Mouse (Mus musculus): ENCODE data around the gene Scamp2. TPM values are rescaled to one million over a fixed set of nuclear protein-coding genes. Genes with fewer than 3 reads are reported as not detected.

The Scamp2 gene
- total and polyA plus RNA-seq, 3 experiments, result 25.7 to 43.9 (median 26.7) TPM

DNA sequence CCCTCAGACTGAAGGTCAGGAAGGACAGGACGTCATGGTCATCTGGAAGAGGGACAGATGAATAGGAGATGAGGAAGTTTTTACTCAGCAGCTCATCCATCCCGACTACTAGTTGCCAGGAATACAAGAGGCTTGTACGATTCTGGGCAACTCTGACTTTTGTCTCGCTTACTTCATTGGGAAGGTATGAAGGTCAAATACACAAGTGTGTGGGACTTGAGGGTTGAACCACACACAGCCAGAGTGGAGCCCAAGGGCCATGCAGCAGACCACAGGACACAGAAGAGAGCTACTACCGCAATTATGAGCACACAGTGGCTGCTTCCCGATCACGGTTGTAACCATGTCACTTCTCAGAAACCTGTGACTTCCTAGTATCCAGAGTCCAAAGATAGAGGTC lies 51.8 kb downstream of the Scamp2 start:
- Histone ChIP-seq H3K4me1 (ENCODE audit: control insufficient read depth, insufficient read depth, low read length) (peaks cover 2% of the 10 kb centered on the region; the same call in 1 of the 2 replicates), H3K9ac (ENCODE audit: low read depth, low read length) (no peak overlapping the region), H3K27me3 (ENCODE audit: control insufficient read depth, insufficient read depth, low read length) (no peaks in the 10 kb centered on the region), H3K4me3 (no peak overlapping the region), H3K79me2 (replicated peaks; ENCODE audit: control insufficient read depth, insufficient read depth, low read length) (no peaks in the 10 kb centered on the region), H3K36me3 (ENCODE audit: control insufficient read depth, insufficient read depth, low read length) (no peaks in the 10 kb centered on the region), H3K27ac (no peak overlapping the region)
- 46% methylated on average over 7 of the region's 7 CpGs for WGBS
- no peak for TF ChIP-seq POLR2A (IDR thresholded peaks at IDR 0.05; ENCODE audit: insufficient read depth, low read depth, low read length)
- TF ChIP-seq EP300 (IDR thresholded peaks at IDR 0.05; ENCODE audit: insufficient read depth, low read depth, low read length), result no peak
- no peak for TF ChIP-seq CTCF (IDR thresholded peaks at IDR 0.05)
- intact Hi-C loops (cut with DNase I), result no loop called here
- DNase-seq, result no peak

GRCm38 (mm10) chr9:57613975-57614374 lies 53.2 kb downstream of the Scamp2 start:
- Histone ChIP-seq H3K27ac (no peak overlapping the region), H3K9ac (ENCODE audit: low read depth, low read length) (no peak overlapping the region), H3K79me2 (replicated peaks; ENCODE audit: control insufficient read depth, insufficient read depth, low read length) (no peaks in the 10 kb centered on the region), H3K36me3 (ENCODE audit: control insufficient read depth, insufficient read depth, low read length) (no peaks in the 10 kb centered on the region), H3K4me3 (no peak overlapping the region), H3K4me1 (ENCODE audit: control insufficient read depth, insufficient read depth, low read length) (peaks cover 2% of the 10 kb centered on the region; the same call in 1 of the 2 replicates), H3K27me3 (ENCODE audit: control insufficient read depth, insufficient read depth, low read length) (no peaks in the 10 kb centered on the region)
- no peak for DNase-seq
- TF ChIP-seq POLR2A (IDR thresholded peaks at IDR 0.05; ENCODE audit: insufficient read depth, low read depth, low read length) (no peak), CTCF (IDR thresholded peaks at IDR 0.05) (no peak), EP300 (IDR thresholded peaks at IDR 0.05; ENCODE audit: insufficient read depth, low read depth, low read length) (no peak)
- 48% methylated on average over 7 of the region's 7 CpGs for WGBS
- intact Hi-C loops (cut with DNase I), result no loop called here

DNA sequence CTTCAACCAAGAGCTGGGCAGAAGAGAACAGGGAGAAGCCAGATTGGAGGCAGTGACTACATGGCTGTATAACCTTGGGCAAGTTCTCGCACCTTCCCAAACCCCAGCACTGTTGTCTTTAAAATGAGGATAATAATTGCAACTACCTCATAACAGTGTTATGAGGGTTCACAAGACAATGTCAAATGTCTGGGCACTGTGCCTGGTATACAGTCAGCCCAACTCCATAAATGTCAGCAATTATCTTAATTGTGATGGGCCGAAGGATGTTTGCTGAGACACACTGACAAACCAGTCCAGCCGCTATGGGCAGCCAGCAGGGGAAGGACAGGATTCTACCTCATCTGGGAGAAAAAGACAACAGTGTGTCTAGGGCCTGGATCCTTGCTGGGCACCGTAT lies 54.0 kb downstream of the Scamp2 start:
- no peak for TF ChIP-seq POLR2A (IDR thresholded peaks at IDR 0.05; ENCODE audit: insufficient read depth, low read depth, low read length)
- no peak for TF ChIP-seq CTCF (IDR thresholded peaks at IDR 0.05)
- no peak for TF ChIP-seq EP300 (IDR thresholded peaks at IDR 0.05; ENCODE audit: insufficient read depth, low read depth, low read length)

DNA sequence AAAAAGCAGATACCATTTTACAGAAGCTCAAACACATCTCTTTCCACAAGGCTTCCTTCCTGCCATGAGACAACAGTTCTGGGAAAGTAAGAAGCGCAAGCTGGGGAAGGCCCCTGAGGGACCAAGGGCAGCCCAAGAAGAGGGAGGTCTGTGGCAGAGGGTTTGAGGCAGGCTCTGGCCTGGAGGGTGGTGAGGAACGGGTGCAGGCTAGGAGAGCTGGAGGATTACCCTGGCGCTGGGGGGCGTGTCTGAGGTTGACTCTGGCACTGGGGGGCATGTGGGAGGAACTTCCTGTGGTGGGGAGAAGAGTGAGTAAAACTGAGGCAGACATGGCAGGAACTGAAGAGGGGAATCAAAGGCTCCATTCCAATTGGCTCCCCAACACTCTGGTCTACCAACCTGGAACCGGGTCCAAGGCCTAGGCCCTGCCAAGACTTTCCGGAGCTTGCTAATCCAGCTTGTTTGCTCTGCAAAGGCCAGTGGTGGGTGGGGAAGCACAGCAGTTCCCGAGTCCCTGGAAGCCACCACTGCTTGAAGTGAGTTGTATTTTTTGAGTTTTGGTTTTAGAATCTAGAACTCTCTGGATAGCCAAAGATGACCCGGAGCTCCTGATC lies 56.9 kb downstream of the Scamp2 start:
- Histone ChIP-seq H3K27me3 (ENCODE audit: control insufficient read depth, insufficient read depth, low read length) (no peaks in the 10 kb centered on the region), H3K4me1 (ENCODE audit: control insufficient read depth, insufficient read depth, low read length) (no peaks in the 10 kb centered on the region; the same call in 1 of the 2 replicates), H3K79me2 (replicated peaks; ENCODE audit: control insufficient read depth, insufficient read depth, low read length) (no peaks in the 10 kb centered on the region), H3K4me3 (no peak overlapping the region), H3K27ac (no peak overlapping the region), H3K9ac (ENCODE audit: low read depth, low read length) (no peak overlapping the region), H3K36me3 (ENCODE audit: control insufficient read depth, insufficient read depth, low read length) (no peaks in the 10 kb centered on the region)
- TF ChIP-seq CTCF (IDR thresholded peaks at IDR 0.05) (no peak), EP300 (IDR thresholded peaks at IDR 0.05; ENCODE audit: insufficient read depth, low read depth, low read length) (no peak), POLR2A (IDR thresholded peaks at IDR 0.05; ENCODE audit: insufficient read depth, low read depth, low read length) (no peak)
- no peak for DNase-seq
- 54% methylated on average over 8 of the region's 8 CpGs for whole genome bisulfite sequencing
- intact Hi-C loops (cut with DNase I), result no loop called here

More for the DNA sequence above, 54.0 kb downstream of the Scamp2 start:
- Histone ChIP-seq H3K36me3 (ENCODE audit: control insufficient read depth, insufficient read depth, low read length) (no peaks in the 10 kb centered on the region), H3K4me1 (ENCODE audit: control insufficient read depth, insufficient read depth, low read length) (peaks cover 2% of the 10 kb centered on the region; the same call in 1 of the 2 replicates), H3K4me3 (no peak overlapping the region), H3K27me3 (ENCODE audit: control insufficient read depth, insufficient read depth, low read length) (no peaks in the 10 kb centered on the region), H3K27ac (no peak overlapping the region; the same call in 1 of the 2 replicates), H3K79me2 (replicated peaks; ENCODE audit: control insufficient read depth, insufficient read depth, low read length) (no peaks in the 10 kb centered on the region), H3K9ac (ENCODE audit: low read depth, low read length) (no peak overlapping the region)
- WGBS, result 59% methylated on average over 4 of the region's 4 CpGs
- intact Hi-C loops (cut with DNase I), result no loop called here
- no peak for DNase-seq

GRCm38 (mm10) chr9:57618854-57619253 lies 58.1 kb downstream of the Scamp2 start:
- TF ChIP-seq CTCF (IDR thresholded peaks at IDR 0.05), result no peak
- no peak for TF ChIP-seq POLR2A (IDR thresholded peaks at IDR 0.05; ENCODE audit: insufficient read depth, low read depth, low read length)
- no peak for TF ChIP-seq EP300 (IDR thresholded peaks at IDR 0.05; ENCODE audit: insufficient read depth, low read depth, low read length)

GRCm38 (mm10) chr9:57620674-57621073 lies 59.9 kb downstream of the Scamp2 start, which contains the start of gene Lman1l:
Lman1l (minus strand) TSS chr9:57620774.
- no peak within 1 kb of the TSS for H3K9ac ChIP-seq (ENCODE audit: low read depth, low read length)
- H3K79me2 ChIP-seq (replicated peaks; ENCODE audit: control insufficient read depth, insufficient read depth, low read length), result no peaks in the 10 kb centered on the region
- H3K4me1 ChIP-seq (ENCODE audit: control insufficient read depth, insufficient read depth, low read length), result no peaks in the 10 kb centered on the region; the same call in 1 of the 2 replicates
- H3K27me3 ChIP-seq (ENCODE audit: control insufficient read depth, insufficient read depth, low read length), result no peaks in the 10 kb centered on the region
- 89% methylated on average over 5 of the region's 5 CpGs for WGBS
- no peak within 1 kb of the TSS for H3K27ac ChIP-seq
- DNase-seq, result no peak
- no peaks in the 10 kb centered on the region for H3K36me3 ChIP-seq (ENCODE audit: control insufficient read depth, insufficient read depth, low read length)
- H3K4me3 ChIP-seq, result no peak within 1 kb of the TSS
- intact Hi-C loops (cut with DNase I), result no loop called here
- no peak for TF ChIP-seq POLR2A (IDR thresholded peaks at IDR 0.05; ENCODE audit: insufficient read depth, low read depth, low read length)
- no peak for TF ChIP-seq EP300 (IDR thresholded peaks at IDR 0.05; ENCODE audit: insufficient read depth, low read depth, low read length)
- no peak for TF ChIP-seq CTCF (IDR thresholded peaks at IDR 0.05)

More at GRCm38 (mm10) chr9:57618854-57619253, 58.1 kb downstream of the Scamp2 start:
- Histone ChIP-seq H3K79me2 (replicated peaks; ENCODE audit: control insufficient read depth, insufficient read depth, low read length) (no peaks in the 10 kb centered on the region), H3K36me3 (ENCODE audit: control insufficient read depth, insufficient read depth, low read length) (no peaks in the 10 kb centered on the region), H3K27ac (no peak overlapping the region), H3K4me3 (no peak overlapping the region), H3K27me3 (ENCODE audit: control insufficient read depth, insufficient read depth, low read length) (no peaks in the 10 kb centered on the region), H3K9ac (ENCODE audit: low read depth, low read length) (no peak overlapping the region), H3K4me1 (ENCODE audit: control insufficient read depth, insufficient read depth, low read length) (no peaks in the 10 kb centered on the region; the same call in 1 of the 2 replicates)
- intact Hi-C loops (cut with DNase I), result no loop called here
- DNase-seq, result no peak
- 60% methylated on average over 8 of the region's 8 CpGs for WGBS

All from heart, adult 2 months (tissue).